Mouse (Mus musculus): ENCODE measurements around the gene Gin1.

GRCm38 (mm10) chr1:97794110-97794509, 24.1 kb downstream of the Gin1 start:
- TF ChIP-seq CTCF (IDR thresholded peaks at IDR 0.05; ENCODE audit: low read depth) = no peak
- no peak for TF ChIP-seq EP300 (optimal IDR thresholded peaks at IDR 0.05)

All from stomach, postnatal 0 days (tissue).